Mouse (Mus musculus) myocyte (in vitro differentiated cells): ENCODE measurements around the gene Ntrk3.

Experiments used
- POLR2A ChIP-seq: IDR thresholded peaks from one replicate; pipeline ENCODE4 v1.6.1; 2011; ENCODE audit warnings: low read depth, mild to moderate bottlenecking, control low read depth, moderate library complexity; ENCODE audit not compliant: insufficient read length
- POLR2AphosphoS2 ChIP-seq: IDR thresholded peaks from one replicate; pipeline ENCODE4 v1.6.1; 2011; ENCODE audit warnings: low read depth, control low read depth; ENCODE audit not compliant: insufficient read length
- TCF3 ChIP-seq: IDR thresholded peaks from one replicate; pipeline ENCODE4 v1.6.1; 2011; ENCODE audit warnings: low read depth, control low read depth; ENCODE audit not compliant: insufficient read length

DNA sequence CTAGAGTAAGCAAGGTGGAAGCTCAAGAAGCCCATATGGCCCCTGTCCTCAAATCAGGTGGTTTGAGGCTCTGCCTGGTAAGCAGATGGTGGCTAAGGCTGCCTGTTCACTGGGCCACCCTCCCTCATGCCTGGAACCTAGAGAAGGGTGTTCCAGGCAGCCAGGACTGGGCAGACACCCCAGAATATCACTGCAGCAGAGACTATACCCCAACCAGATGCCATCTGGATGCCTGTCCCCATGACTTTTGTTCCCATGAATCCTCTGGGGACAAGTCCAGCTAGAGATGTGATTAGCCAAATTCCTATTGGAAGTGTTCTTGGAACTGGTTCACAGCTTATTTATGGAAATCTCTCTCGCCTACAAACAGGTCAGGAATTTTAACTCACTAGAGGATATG is 351.8 kb downstream of the Ntrk3 start:
- no peak for TF ChIP-seq TCF3
- TF ChIP-seq POLR2AphosphoS2, result no peak
- TF ChIP-seq POLR2A, result no peak
